Mouse (Mus musculus) 416B (cell line): ENCODE data around the gene Rbpj.

Source experiments
- DNase-seq: peaks from one replicate; pipeline ENCODE4 v3.0.0; 2011; ENCODE audit warnings: low read depth

The Rbpj gene

DNA sequence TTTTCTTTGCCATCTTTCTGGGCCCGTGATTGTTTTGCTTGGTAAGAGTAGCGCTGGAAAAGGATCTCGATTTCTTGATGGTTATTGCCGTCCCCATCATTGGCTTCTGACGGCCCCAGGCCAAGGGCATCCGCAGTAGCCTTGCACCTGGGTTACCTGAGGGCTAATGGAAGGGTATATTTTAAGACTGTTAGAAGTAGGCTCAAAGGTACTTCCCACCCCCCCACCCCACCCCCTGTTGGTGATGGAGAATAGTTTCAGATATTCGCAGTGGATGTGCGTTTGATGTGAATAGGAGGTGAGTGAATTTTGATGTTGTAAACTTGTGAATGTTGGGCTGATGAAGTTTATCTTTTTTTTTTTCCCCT is 125.7 kb downstream of the Rbpj start:
- DNase-seq: no peak

- no peak for DNase-seq
These were observed 127.2 kb downstream of the Rbpj start for GRCm38 (mm10) chr5:53593080-53593688.

DNA sequence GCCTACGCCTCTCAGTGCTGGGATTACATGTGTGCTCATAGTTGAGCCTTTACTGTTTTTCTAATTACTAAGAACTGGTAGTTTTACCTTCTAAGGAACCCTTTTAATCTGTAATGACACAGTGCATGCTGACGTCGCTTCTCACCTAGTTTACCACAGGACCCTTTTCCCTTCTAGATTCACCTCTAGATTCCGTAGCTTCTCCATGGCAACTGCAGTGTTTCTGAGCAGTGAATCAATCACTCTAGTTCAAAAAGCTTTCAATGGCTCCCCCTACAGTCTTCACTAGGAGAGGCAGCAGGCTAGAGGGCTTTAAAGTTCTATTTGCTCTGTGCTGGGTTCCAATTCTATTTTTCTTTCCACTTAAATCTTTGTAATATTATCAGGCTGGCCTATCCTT is 128.3 kb downstream of the Rbpj start:
- peak; percentile 73 for DNase-seq

DNA sequence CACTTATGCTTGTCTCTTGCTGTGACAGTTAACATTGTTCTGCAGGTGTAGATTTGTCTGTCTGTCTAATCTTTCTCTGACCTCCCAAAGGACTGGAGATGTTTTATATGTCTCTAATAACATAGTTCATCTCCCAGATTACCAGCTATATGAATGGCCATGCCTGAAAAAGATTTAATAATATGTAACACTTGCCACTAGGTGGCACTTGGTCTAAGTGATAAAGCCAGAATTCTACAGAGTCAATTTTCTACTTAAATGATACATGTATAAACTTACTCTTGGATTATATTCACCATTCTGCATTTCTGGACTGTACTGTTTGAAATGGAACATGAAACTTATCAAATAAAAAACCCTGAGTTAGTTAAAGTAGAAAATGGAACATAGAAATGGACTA is 132.6 kb downstream of the Rbpj start:
- DNase-seq: peak; percentile 71

DNA sequence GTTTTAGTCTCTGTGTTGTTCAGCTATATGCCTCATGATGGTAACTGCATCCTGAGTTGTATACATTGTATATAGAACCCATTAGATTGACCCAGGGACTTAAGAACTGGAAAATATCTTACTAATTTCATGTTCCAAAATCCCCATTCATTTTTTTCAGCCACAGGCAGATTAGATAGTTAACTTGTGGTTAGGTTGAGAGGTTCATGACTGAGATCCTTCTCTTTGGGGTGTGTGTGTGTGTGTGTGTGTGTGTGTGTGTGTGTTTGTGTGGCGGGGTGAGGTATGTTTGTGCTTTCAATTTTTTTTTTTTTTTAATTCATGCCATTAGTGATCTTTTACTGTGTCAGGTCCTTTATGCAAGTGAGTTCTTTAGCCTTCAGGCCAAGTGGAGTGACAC is 133.2 kb downstream of the Rbpj start:
- no peak for DNase-seq

DNA sequence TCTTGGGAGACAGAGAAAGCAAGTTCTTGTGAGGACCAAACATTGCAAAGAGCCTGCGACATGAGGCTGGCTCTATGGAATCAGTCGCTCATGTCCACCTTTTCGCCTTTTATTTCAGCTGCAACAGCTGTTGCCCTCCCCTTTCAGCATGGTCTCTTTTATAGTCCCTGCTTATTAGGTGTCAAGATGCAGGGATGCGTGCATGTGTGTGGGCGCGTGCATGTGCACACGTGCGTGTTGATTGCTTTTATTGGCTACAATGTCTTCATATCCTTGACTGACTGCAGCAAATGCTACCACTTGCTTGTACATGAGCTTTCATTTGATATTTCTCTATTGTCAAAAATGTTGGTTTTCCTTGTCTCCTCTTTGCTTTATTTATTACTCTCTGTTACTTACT is 136.2 kb downstream of the Rbpj start:
- no peak for DNase-seq

DNA sequence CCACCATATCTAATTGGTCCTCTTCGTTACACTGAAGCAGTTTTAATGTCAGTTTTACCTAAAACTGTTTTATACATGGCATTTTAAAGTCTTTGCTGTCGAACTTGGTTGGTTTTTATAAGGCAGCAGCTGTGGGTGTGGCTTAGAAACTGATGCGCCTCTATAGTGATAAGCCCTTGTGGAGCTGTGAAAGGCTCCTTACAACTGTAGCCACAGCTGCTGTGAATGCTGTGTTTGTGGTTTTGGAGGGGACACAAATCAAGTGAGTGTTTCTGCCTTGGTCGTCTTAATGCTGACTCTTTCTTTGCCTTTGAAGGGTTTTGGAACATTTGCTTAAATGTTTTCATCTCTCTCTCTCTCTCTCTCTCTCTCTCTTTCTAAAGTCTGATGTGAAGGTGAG is 139.5 kb downstream of the Rbpj start:
- peak; percentile 39 for DNase-seq

DNA sequence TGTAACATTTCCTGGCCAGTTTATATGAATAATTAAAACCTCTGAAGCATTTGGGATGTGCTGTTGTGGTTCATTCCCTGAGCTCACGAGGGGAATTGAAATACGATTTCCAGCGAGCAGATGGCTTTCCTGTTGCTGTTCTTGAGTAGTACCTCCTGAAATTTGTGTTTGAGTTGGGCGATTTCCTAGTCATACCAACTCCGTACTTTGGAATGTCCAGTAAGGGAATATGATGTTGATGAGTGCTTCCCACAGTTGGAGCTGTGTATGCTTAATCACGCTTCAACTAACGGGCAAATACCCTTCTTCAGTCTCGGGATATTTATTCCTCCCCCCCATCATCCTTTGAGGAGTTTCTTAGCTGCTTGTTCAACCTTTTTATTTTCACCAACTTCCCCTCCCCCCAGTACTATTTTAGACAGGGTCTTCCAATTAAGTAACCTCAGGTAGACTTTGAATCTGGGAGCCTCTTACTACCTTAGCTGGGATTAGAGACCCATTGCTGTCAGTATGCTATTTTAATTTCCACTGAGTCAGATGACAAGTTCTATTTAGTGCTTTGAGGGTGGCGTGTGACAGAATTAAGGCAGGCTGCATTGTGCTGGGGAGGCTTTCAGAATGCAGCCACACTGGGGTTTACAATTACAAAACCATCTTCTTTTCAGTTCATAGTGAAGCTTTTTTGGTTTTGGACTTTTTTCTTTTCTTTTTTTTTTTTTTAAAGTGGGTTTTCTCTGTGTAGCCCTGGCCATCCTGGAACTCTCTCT is 141.5 kb downstream of the Rbpj start:
- DNase-seq: no peak

DNA sequence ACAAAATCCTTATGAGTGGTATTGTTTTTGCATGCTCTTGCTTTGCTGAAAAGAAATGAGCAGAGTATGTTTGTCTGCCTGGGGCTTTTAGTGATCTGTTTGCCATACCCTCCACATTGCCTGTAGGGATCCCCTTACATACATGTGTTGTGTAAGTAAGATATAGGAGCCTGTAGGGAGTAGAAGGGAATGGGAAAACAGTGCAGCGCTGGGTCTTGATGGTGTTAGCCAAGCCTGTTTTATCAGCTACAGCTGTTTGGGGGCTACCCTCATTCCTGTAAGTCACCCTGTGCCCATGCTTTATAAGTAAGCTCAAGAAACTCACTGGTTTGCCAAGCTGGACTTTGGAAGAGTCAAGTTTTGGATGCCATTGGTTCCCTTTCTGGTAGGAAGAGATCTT is 152.9 kb downstream of the Rbpj start:
- no peak for DNase-seq

GRCm38 (mm10) chr5:53632026-53632425 is 166.1 kb downstream of the Rbpj start:
- DNase-seq: peak; percentile 27

DNA sequence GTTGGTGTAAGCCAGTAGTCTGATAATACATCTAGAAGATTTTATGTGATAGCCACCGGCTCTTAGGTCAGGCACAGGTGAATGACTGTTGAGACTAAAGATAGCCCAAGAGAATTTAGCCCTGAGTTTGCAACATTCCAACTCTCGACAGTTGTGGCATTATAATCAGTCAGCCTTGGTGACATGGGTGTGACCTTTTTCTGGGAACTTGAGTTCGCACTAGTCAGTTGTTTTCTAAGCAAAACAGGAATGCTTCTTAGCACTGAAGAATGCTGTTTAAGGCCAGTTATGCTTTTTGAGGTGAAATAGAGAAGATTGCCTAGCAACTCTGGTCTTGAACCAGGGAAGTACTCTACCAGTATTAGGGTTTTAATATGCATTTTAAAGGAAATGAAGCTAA is 170.8 kb downstream of the Rbpj start:
- DNase-seq: no peak

DNA sequence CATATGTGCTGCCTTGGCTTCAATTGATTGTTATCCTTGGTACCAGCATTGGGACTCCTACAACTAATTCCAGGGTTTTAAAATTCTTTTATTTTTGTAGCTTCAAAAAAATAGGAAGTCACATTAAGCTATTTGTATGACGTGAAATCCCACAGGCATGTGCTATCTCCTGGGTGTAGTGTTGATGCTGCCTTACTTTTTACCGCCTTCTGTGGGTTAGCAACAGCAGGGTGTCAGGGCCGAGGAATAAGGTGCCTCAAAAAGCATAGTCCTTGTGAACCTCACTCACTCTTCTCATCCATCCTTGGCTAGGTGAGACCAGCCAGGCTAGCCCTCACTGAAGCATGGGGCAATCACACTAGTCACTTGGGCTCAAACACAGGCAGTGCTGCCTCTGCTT is 171.3 kb downstream of the Rbpj start:
- DNase-seq: no peak

GRCm38 (mm10) chr5:53638647-53639046 is 172.7 kb downstream of the Rbpj start:
- DNase-seq: peak; percentile 64

DNA sequence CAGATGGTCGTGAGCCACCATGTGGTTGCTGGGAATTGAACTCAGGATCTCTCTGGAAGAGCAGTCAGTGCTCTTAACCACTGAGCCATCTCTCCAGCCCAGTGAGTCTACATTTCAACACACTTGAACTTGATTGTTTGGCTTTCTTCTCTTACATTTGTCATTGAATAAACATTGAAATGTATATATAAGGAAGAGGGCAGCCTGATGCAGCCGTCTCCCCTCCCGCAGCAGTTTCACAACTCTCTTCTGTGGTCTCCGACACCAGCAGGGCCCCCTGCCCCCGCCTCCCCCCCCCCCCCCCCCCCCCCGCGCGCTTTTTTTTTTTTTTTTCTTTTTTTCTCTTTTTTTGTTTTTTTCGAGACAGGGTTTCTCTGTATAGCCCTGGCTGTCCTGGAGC is 180.7 kb downstream of the Rbpj start:
- DNase-seq: peak; percentile 45

- no peak for DNase-seq
These were observed 181.4 kb downstream of the Rbpj start for GRCm38 (mm10) chr5:53647358-53647757.

GRCm38 (mm10) chr5:53656596-53656995 is 190.6 kb downstream of the Rbpj start:
- DNase-seq: no peak

- DNase-seq: peak; percentile 37
These were observed 192.0 kb downstream of the Rbpj start for GRCm38 (mm10) chr5:53657925-53658324.

GRCm38 (mm10) chr5:53661508-53661907 is 195.6 kb downstream of the Rbpj start:
- peak; percentile 65 for DNase-seq

DNA sequence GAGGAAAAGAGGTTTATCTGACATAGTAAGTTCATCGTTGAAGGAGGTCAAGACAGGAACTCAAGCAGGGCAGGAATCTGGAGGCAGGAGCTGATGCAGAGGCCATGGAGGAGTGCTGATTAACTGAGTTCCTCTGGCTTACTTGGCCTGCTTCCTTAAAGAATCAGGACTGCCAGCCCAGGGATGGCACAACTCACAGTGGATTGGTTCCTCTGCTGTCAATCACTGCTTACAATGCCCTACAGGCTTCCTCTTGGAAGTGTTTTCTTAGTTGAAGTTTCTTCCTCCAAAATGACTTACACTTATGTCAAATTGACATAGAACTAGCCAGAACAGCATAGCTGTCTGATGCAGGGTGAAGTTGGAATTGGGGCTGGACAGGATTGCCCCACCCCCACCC is 196.5 kb downstream of the Rbpj start:
- DNase-seq: peak; percentile 21

DNA sequence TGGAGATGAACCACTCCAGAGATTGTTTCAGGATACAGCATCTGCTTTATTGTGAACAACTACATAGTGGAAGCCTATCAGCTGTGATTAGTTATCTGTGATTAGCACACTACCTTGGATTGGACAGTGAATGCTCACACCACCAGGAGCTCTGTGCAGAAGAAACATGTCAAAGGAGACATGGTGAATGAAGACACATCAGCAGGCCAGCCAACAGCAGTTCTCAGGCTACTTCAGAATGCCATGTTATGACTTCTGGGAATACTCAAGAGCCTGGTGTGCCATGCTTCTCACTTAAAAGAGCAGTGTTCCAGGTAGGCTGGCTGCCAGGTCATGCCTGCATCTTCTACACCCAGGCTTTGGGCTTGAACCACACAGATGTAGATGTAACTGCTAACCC is 197.7 kb downstream of the Rbpj start:
- DNase-seq: no peak

GRCm38 (mm10) chr5:53668021-53668420 is 202.1 kb downstream of the Rbpj start:
- DNase-seq: no peak

- no peak for DNase-seq
These were observed 204.5 kb downstream of the Rbpj start for GRCm38 (mm10) chr5:53670321-53670938.

GRCm38 (mm10) chr5:53671507-53671906 is 205.6 kb downstream of the Rbpj start:
- DNase-seq: no peak

DNA sequence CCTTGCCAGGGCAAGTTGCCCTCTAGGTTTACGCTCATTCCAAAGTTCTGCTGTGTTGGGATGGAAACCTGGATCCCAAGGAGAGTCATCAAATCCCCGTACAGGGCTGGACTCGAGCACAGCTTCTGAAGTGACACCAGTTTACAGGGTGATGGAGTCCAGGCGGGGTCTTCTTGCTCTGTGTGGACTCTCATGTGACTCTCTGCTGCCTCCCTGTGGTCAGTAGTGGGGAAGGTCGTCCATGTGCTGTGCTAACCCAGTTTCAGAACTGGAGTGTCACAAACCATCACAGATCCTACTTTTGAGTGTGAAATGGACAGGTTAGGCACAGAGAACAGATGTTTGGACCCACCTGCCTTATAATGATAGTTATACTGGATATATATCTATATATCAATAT is 206.4 kb downstream of the Rbpj start:
- DNase-seq: peak; percentile 71
